Mouse (Mus musculus) cortical plate, adult 2 months (tissue): Measurements from ENCODE around the gene Aig1.

ENCODE experiments used
- CTCF ChIP-seq: fragments of 200-500 bp; IDR thresholded peaks from 2 replicates; pipeline ENCODE4 v1.5.1; 2011; ENCODE audit warnings: mild to moderate bottlenecking, control low read depth, low read length; ENCODE audit not compliant: insufficient read depth; ENCODE audit errors: extremely low read depth
- POLR2A ChIP-seq: fragments of 200-500 bp; IDR thresholded peaks from 2 replicates; pipeline ENCODE4 v1.6.1; 2011; ENCODE audit warnings: mild to moderate bottlenecking, low read length, control low read depth; ENCODE audit not compliant: insufficient read depth; ENCODE audit errors: extremely low read depth

DNA sequence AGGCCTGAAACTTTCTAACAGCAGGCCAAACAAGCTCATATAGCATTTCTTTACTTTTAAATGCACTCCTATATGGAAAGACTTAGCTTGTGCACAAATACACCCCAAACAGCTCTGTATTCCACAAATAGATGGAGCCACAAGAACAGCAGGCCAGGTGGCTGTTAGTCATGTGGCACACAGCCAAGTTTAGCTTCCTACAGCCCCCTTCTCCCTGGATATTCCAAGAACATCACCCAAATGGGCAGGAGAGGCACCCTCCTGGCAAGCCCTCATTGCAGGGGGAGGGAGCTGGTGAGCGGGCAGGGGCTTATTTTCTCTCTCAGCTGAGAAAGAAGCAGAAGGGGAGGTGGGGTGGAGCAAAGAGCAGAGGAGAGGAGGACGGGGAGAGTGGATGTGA is 267.9 kb downstream of the Aig1 start:
- TF ChIP-seq CTCF = no peak
- no peak for TF ChIP-seq POLR2A
